Mouse (Mus musculus): ENCODE measurements around the gene Ccdc169. TPM values are rescaled to one million over a fixed set of nuclear protein-coding genes. Genes with fewer than 3 reads are reported as not detected.

Ccdc169 gene
- polyA plus RNA-seq, 1 experiment from 2014 or later: 0.25 TPM

GRCm38 (mm10) chr3:55131576-55132233 lies 5.4 kb upstream of the Ccdc169 start:
- WGBS: 96% methylated on average over 6 of the region's 6 CpGs
- no peaks in the 10 kb centered on the region for H3K27me3 ChIP-seq (ENCODE audit: low read depth, poor library complexity, severe bottlenecking)

DNA sequence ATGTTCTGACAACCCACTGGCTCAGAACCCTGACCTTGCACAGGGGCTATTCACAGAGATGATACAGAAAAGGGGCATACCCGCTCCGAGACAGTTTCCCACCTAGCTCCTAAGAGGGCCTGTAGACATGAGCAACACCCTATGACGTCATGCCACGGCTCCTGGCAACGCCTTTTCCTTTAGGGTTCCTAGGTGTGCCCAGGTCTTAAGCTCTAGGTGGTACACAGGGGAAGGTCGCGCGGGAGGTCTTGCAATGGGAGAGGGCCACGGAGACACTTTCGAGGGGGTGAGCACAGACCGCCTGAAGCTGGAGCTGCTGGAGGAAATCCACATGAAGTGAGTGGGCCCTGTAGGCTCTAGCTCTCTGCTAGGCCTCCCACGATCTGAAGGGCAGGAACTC lies 2.7 kb downstream of the Ccdc169 start:
- no peak overlapping the region; the same call in 1 of the 2 replicates for H3K27ac ChIP-seq (replicated peaks)
- H3K27me3 ChIP-seq (ENCODE audit: low read depth, poor library complexity, severe bottlenecking): no peaks in the 10 kb centered on the region
- no peak for DNase-seq (ENCODE audit: low spot score)
- peaks cover 38% of the 10 kb centered on the region for H3K36me3 ChIP-seq
- no peaks in the 10 kb centered on the region for H3K4me1 ChIP-seq
- WGBS: 96% methylated on average over 12 of the region's 12 CpGs
- H3K9me3 ChIP-seq (replicated peaks): no peaks in the 10 kb centered on the region
- no peak overlapping the region for H3K4me3 ChIP-seq

More at GRCm38 (mm10) chr3:55131576-55132233, 5.4 kb upstream of the Ccdc169 start:
- no peaks in the 10 kb centered on the region for H3K9me3 ChIP-seq (replicated peaks)
- no peak overlapping the region for H3K4me3 ChIP-seq
- no peaks in the 10 kb centered on the region for H3K4me1 ChIP-seq
- no peak overlapping the region for H3K27ac ChIP-seq (replicated peaks)
- H3K36me3 ChIP-seq: peaks cover 99% of the 10 kb centered on the region
- DNase-seq (ENCODE audit: low spot score): no peak

- Histone ChIP-seq H3K36me3 (peaks cover 22% of the 10 kb centered on the region), H3K9me3 (replicated peaks) (no peaks in the 10 kb centered on the region), H3K27me3 (ENCODE audit: low read depth, poor library complexity, severe bottlenecking) (no peaks in the 10 kb centered on the region), H3K4me1 (no peaks in the 10 kb centered on the region), H3K27ac (replicated peaks) (no peak overlapping the region), H3K4me3 (no peak overlapping the region)
- 52% methylated on average over 2 of the region's 2 CpGs for WGBS
- no peak for DNase-seq (ENCODE audit: low spot score)
These were observed 4.3 kb downstream of the Ccdc169 start for GRCm38 (mm10) chr3:55141401-55141800.

DNA sequence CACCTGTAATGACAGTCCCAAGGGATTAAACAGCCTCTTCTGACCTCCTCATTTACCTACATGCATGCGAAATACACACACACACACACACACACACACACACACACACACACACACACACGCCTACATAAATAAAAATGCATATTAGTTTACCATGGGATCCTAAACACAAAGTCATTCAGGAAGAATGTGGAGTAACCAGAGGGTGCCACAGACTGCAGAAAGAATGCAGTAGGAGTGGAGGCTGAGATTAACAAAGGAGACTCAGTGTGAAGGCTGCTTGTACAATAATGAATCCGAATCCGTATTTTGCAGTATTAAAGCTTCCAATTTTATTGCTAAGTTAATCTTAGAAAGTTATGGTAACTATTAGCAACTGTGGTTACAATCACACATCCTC lies 7.8 kb downstream of the Ccdc169 start:
- no peak overlapping the region for H3K4me3 ChIP-seq
- no peaks in the 10 kb centered on the region for H3K27me3 ChIP-seq (ENCODE audit: low read depth, poor library complexity, severe bottlenecking)
- no peak for DNase-seq (ENCODE audit: low spot score)
- H3K4me1 ChIP-seq: peaks cover 8% of the 10 kb centered on the region
- H3K36me3 ChIP-seq: no peaks in the 10 kb centered on the region
- H3K27ac ChIP-seq (replicated peaks): no peak overlapping the region
- 82% methylated on average over 4 of the region's 4 CpGs for WGBS
- no peaks in the 10 kb centered on the region for H3K9me3 ChIP-seq (replicated peaks)

DNA sequence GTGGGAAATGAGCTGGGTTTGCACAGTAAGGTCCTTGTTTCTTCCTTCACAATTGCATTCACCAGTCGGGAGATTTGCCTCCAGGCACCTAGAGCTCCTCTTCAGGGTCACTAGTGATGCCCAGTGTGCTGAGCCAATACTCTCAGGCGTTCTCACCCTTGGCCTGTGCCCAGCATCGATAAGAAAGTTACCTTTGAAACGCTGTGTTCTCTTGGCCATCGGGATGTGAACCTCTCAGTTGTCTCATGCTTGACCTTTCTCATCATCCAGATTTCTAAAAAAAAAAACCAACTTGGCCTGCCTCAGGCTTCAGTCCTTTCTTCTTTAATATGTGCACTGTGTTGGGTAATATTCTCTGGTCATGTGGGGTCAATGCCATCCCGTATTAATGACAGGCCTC lies 9.3 kb downstream of the Ccdc169 start:
- DNase-seq (ENCODE audit: low spot score): no peak
- H3K27ac ChIP-seq (replicated peaks): no peak overlapping the region
- peaks cover 8% of the 10 kb centered on the region for H3K4me1 ChIP-seq
- H3K27me3 ChIP-seq (ENCODE audit: low read depth, poor library complexity, severe bottlenecking): no peaks in the 10 kb centered on the region
- 77% methylated on average over 6 of the region's 6 CpGs for WGBS
- no peaks in the 10 kb centered on the region for H3K9me3 ChIP-seq (replicated peaks)
- H3K36me3 ChIP-seq: no peaks in the 10 kb centered on the region
- H3K4me3 ChIP-seq: no peak overlapping the region

DNA sequence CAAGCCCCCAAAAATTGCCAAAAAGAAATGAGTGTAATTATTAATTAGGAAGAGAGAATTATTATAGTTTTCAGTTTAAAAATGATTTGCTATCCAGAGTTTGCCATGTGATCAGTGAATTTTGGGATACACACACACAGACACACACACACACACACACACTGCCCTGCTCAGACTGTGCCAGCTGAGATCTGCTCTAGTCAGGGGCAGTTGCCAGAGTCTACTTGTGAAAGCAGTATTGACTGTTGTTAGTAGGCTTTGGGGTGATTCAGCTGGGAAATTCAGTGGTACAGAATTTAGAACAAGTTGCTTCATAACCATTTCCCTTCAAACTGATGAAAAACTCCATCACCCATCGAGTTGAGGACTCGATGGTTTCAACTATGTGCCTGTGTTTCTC lies 10.0 kb downstream of the Ccdc169 start:
- Histone ChIP-seq H3K4me1 (peaks cover 8% of the 10 kb centered on the region), H3K4me3 (no peak overlapping the region), H3K36me3 (no peaks in the 10 kb centered on the region), H3K27me3 (ENCODE audit: low read depth, poor library complexity, severe bottlenecking) (no peaks in the 10 kb centered on the region), H3K27ac (replicated peaks) (no peak overlapping the region), H3K9me3 (replicated peaks) (no peaks in the 10 kb centered on the region)
- WGBS: 92% methylated on average over 2 of the region's 2 CpGs
- no peak for DNase-seq (ENCODE audit: low spot score)

- Histone ChIP-seq H3K27ac (replicated peaks) (0 out of 2 replicates have a peak overlapping the region, but pooled peaks have one; percentile 42), H3K9me3 (replicated peaks) (no peaks in the 10 kb centered on the region), H3K4me1 (peaks cover 8% of the 10 kb centered on the region), H3K27me3 (ENCODE audit: low read depth, poor library complexity, severe bottlenecking) (no peaks in the 10 kb centered on the region), H3K4me3 (no peak overlapping the region), H3K36me3 (no peaks in the 10 kb centered on the region)
- 42% methylated on average over 3 of the region's 3 CpGs for WGBS
- DNase-seq (ENCODE audit: low spot score): no peak
These were observed 11.0 kb downstream of the Ccdc169 start for GRCm38 (mm10) chr3:55148091-55148490.

DNA sequence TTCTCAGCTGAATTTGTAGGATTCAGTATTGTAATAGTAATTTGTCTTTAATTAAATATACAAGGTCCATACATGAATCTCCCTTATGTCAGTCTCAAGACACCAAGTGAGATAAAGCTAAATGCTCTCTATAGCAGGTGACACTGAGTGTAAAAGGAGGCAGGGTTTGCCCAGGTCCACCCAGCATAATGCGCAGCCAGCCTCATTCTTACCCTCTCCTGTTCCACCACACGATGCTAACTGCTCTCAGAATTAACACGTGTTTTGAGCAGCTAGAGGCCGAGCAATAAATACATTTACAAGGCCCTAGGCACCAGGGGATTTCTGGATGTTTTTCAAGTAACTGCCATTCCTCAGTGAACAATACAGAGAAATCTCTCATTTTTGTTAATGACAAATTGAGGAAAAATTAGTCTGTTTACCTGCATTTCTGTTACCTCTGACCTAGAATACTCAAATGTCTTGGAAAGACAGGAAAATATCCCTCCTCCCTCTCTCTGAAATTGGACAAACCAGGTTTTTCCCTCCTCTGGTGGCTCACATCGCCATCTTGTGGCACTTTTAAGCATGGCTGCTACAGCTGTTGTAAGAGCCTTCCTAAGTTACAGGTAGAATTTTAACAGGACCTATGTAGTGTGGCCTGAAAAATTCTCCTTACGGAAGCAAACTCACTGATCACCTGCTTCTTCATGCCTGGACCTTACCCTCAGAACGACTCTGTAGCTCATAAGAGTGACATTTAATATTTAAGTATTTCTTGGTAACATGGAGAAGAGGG lies 14.7 kb downstream of the Ccdc169 start:
- 47% methylated on average over 7 of the region's 7 CpGs for WGBS
- no peaks in the 10 kb centered on the region for H3K36me3 ChIP-seq
- no peak overlapping the region for H3K27ac ChIP-seq (replicated peaks)
- H3K4me3 ChIP-seq: no peak overlapping the region
- H3K27me3 ChIP-seq (ENCODE audit: low read depth, poor library complexity, severe bottlenecking): no peaks in the 10 kb centered on the region
- peak; percentile 47 for DNase-seq (ENCODE audit: low spot score)
- H3K4me1 ChIP-seq: peaks cover 11% of the 10 kb centered on the region
- no peaks in the 10 kb centered on the region for H3K9me3 ChIP-seq (replicated peaks)

GRCm38 (mm10) chr3:55152673-55153334 lies 15.7 kb downstream of the Ccdc169 start:
- no peaks in the 10 kb centered on the region for H3K9me3 ChIP-seq (replicated peaks)
- H3K36me3 ChIP-seq: no peaks in the 10 kb centered on the region
- H3K4me1 ChIP-seq: peaks cover 15% of the 10 kb centered on the region
- no peaks in the 10 kb centered on the region for H3K27me3 ChIP-seq (ENCODE audit: low read depth, poor library complexity, severe bottlenecking)
- no peak for DNase-seq (ENCODE audit: low spot score)
- no peak overlapping the region for H3K4me3 ChIP-seq
- no peak overlapping the region for H3K27ac ChIP-seq (replicated peaks)
- 74% methylated on average over 6 of the region's 6 CpGs for WGBS

DNA sequence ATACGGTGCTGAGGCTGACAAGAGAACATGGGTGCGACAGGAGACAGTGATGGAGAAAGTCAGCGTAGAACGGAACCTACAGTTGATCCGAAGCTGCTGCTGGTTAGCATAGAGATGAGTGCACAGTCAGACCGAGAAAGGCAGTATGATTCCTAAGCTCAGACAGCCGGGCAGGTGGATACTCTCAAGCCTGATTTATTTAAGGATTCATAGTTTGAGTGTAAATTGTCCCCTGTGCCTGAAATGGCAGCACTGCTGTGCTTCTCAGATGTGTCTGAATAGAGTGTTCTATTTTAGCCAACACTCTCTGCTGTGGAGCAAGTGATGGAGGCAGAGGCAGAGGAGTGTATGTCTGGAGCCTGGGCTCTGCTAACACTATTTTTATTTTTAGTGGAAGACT lies 17.0 kb downstream of the Ccdc169 start:
- no peaks in the 10 kb centered on the region for H3K27me3 ChIP-seq (ENCODE audit: low read depth, poor library complexity, severe bottlenecking)
- WGBS: 92% methylated on average over 7 of the region's 7 CpGs
- no peak for DNase-seq (ENCODE audit: low spot score)
- no peak overlapping the region for H3K4me3 ChIP-seq
- H3K36me3 ChIP-seq: no peaks in the 10 kb centered on the region
- no peak overlapping the region for H3K27ac ChIP-seq (replicated peaks)
- peaks cover 7% of the 10 kb centered on the region for H3K4me1 ChIP-seq
- no peaks in the 10 kb centered on the region for H3K9me3 ChIP-seq (replicated peaks)

GRCm38 (mm10) chr3:55157413-55157812 lies 20.3 kb downstream of the Ccdc169 start:
- Histone ChIP-seq H3K27ac (replicated peaks) (no peak overlapping the region; the same call in 1 of the 2 replicates), H3K36me3 (no peaks in the 10 kb centered on the region), H3K4me1 (peaks cover 15% of the 10 kb centered on the region), H3K4me3 (no peak overlapping the region), H3K27me3 (ENCODE audit: low read depth, poor library complexity, severe bottlenecking) (no peaks in the 10 kb centered on the region), H3K9me3 (replicated peaks) (no peaks in the 10 kb centered on the region)
- WGBS: 64% methylated on average over 5 of the region's 5 CpGs
- DNase-seq (ENCODE audit: low spot score): no peak

- no peaks in the 10 kb centered on the region for H3K27me3 ChIP-seq (ENCODE audit: low read depth, poor library complexity, severe bottlenecking)
- peaks cover 13% of the 10 kb centered on the region for H3K4me1 ChIP-seq
- DNase-seq (ENCODE audit: low spot score): no peak
- H3K36me3 ChIP-seq: no peaks in the 10 kb centered on the region
- no peak overlapping the region for H3K27ac ChIP-seq (replicated peaks)
- H3K9me3 ChIP-seq (replicated peaks): no peaks in the 10 kb centered on the region
- no peak overlapping the region for H3K4me3 ChIP-seq
- WGBS: 59% methylated on average over 7 of the region's 7 CpGs
These were observed 24.0 kb downstream of the Ccdc169 start for GRCm38 (mm10) chr3:55161144-55161543.

GRCm38 (mm10) chr3:55163510-55163909 lies 26.4 kb downstream of the Ccdc169 start:
- 87% methylated on average over 4 of the region's 4 CpGs for WGBS
- Histone ChIP-seq H3K36me3 (no peaks in the 10 kb centered on the region), H3K4me3 (no peak overlapping the region), H3K27me3 (ENCODE audit: low read depth, poor library complexity, severe bottlenecking) (no peaks in the 10 kb centered on the region), H3K4me1 (peaks cover 8% of the 10 kb centered on the region), H3K9me3 (replicated peaks) (no peaks in the 10 kb centered on the region), H3K27ac (replicated peaks) (no peak overlapping the region)
- DNase-seq (ENCODE audit: low spot score): no peak

All from midbrain, embryonic 10.5 days (tissue).